Mouse (Mus musculus) layer of hippocampus, adult 18-20 months (tissue): ENCODE data around the gene Rnf114. TPM values are rescaled to one million over a fixed set of nuclear protein-coding genes. Genes with fewer than 3 reads are reported as not detected.

Source experiments
- DNase-seq, 2 experiments: peaks; one replicate each; pipeline ENCODE4 v3.0.0; 2022; ENCODE audit warnings: low spot score in 2 of 2
- total RNA-seq, 2 experiments: library from RNA; stranded (reverse); gene quantifications; 2 replicates each; pipeline ENCODE4 v1.2.3; 2021

The Rnf114 gene
- total RNA-seq, 2 experiments from 2014 or later = 51.4 to 54.6 TPM

GRCm38 (mm10) chr2:167562101-167562500 is 69.7 kb downstream of the Rnf114 start:
- peak in 1 of 2 experiments; percentile 7 for DNase-seq

GRCm38 (mm10) chr2:167563035-167563434 is 70.6 kb downstream of the Rnf114 start:
- DNase-seq = no peak

- no peak for DNase-seq
Observed at GRCm38 (mm10) chr2:167563703-167564102, 71.3 kb downstream of the Rnf114 start.

- DNase-seq = no peak
Observed at GRCm38 (mm10) chr2:167564551-167565311, 72.3 kb downstream of the Rnf114 start.

- DNase-seq = no peak
Observed at GRCm38 (mm10) chr2:167565312-167565656, 72.8 kb downstream of the Rnf114 start.

- DNase-seq = no peak
Observed at GRCm38 (mm10) chr2:167565682-167566081, 73.2 kb downstream of the Rnf114 start.

Other genes starting within 250 kb of the Rnf114 start
- 10 to 100 TPM; 43.7 to 44.5 TPM for gene B4galt5, start 143.5 kb upstream of the Rnf114 start, total RNA-seq
- gene Slc9a8, start 70.9 kb upstream of the Rnf114 start, total RNA-seq = 10 to 100 TPM; 28.9 to 29.9 TPM
- gene Spata2, start 242 bp downstream of the Rnf114 start, total RNA-seq = 10 to 100 TPM; 81.6 to 89.6 TPM
- under 1 TPM; 0.32 to 0.53 TPM for gene Snai1, start 45.5 kb downstream of the Rnf114 start, total RNA-seq
- 100 to 1,000 TPM; 235 to 247 TPM for gene Ube2v1, start 139.4 kb downstream of the Rnf114 start, total RNA-seq
- gene Gm20431, start 168.9 kb downstream of the Rnf114 start, total RNA-seq = 10 to 100 TPM; 36.7 to 39.9 TPM
- gene Cebpb, start 196.3 kb downstream of the Rnf114 start, total RNA-seq = 10 to 100 TPM; 41.9 to 43.2 TPM
- gene Tmem189, start 197.2 kb downstream of the Rnf114 start, total RNA-seq = 10 to 100 TPM; 46.7 TPM